In the genomic region with DNA sequence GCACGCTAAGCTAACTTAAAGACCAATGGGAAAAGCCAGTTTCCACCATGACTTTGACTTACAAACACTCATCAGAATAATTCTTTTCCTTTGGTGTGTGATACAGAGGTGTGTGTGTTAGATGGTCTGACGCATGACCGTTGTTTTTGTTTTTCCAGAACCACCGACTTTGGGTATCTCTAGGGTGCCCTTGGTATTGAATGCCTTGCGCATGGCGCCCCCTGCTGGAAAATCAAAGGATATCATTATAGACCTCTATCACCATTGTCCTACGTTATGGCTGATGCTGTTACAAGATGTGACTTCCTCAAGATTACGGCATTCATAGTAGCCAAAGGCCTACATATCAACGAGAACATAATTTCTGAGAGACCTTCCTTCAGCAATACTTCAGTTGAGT, we compare ENCODE assay signal across 7 mouse cellular contexts. TPM values are rescaled to one million over a fixed set of nuclear protein-coding genes. Genes with fewer than 3 reads are reported as not detected.
A peak's percentile ranks its signal among the peaks of the same experiment; 100 is the strongest.
DNase-seq lines count a peak whose midpoint lies in the region; ATAC-seq and TF ChIP-seq lines count a peak whose summit lies in the region.

No protein-coding gene starts in this region.

- TF ChIP-seq POLR2A in liver, adult 2 months (IDR thresholded peaks at IDR 0.05; ENCODE audit: extremely low read depth, insufficient read depth, low read length), result no peak

- no peaks in the 10 kb centered on the region for H3K79me2 ChIP-seq in C2C12 (ENCODE audit: control insufficient read depth, insufficient read depth)
- H3K79me2 ChIP-seq in liver, adult 2 months (ENCODE audit: control insufficient read depth, insufficient read depth, low read length), result no peaks in the 10 kb centered on the region

- H3K4me1 ChIP-seq in embryonic facial prominence, embryonic 11.5 days (ENCODE audit: control insufficient read depth, insufficient read depth, low read length), result no peaks in the 10 kb centered on the region
- H3K4me1 ChIP-seq in liver, adult 2 months (ENCODE audit: control insufficient read depth, insufficient read depth, low read length), result peaks cover 4% of the 10 kb centered on the region; the same call in 1 of the 2 replicates

- H3K4me2 ChIP-seq in embryonic facial prominence, embryonic 11.5 days (ENCODE audit: low read depth, low read length), result no peak overlapping the region

- no peak overlapping the region for H3ac ChIP-seq in C2C12 (ENCODE audit: control insufficient read depth, insufficient read length, low read depth)

- peak; percentile 85 for DNase-seq in 416B (ENCODE audit: low read depth)
- DNase-seq in adrenal gland, postnatal 25 days, result peak; percentile 80
- DNase-seq in embryonic facial prominence, embryonic 11.5 days (ENCODE audit: low spot score), result peak; percentile 40
- peak; percentile 14 to 28 for DNase-seq in kidney, adult 8-10 months
- peak; percentile 26 for DNase-seq in liver, adult 2 months (ENCODE audit: extremely low read depth, low read depth, low spot score)
- peak; percentile 44 to 72 for DNase-seq in right cerebral cortex, adult 2 months (ENCODE audit: low spot score in 2 of 2)

- H3K36me3 ChIP-seq in C2C12 (ENCODE audit: control insufficient read depth, insufficient read depth), result no peaks in the 10 kb centered on the region
- no peaks in the 10 kb centered on the region for H3K36me3 ChIP-seq in embryonic facial prominence, embryonic 11.5 days (replicated peaks; ENCODE audit: control insufficient read depth, insufficient read depth, low read depth, low read length)
- no peaks in the 10 kb centered on the region for H3K36me3 ChIP-seq in liver, adult 2 months (ENCODE audit: control insufficient read depth, insufficient read depth, low read length)

- H3K27me3 ChIP-seq in C2C12 (ENCODE audit: control insufficient read depth, insufficient read depth, insufficient read length), result no peaks in the 10 kb centered on the region
- no peaks in the 10 kb centered on the region for H3K27me3 ChIP-seq in embryonic facial prominence, embryonic 11.5 days (ENCODE audit: control insufficient read depth, insufficient read depth, low read length)
- peaks cover 10% of the 10 kb centered on the region; the same call in 1 of the 2 replicates for H3K27me3 ChIP-seq in liver, adult 2 months (ENCODE audit: control insufficient read depth, insufficient read depth, low read length)

- 67% methylated on average over 9 of the region's 9 CpGs for WGBS in embryonic facial prominence, embryonic 11.5 days
- 51% methylated on average over 9 of the region's 9 CpGs for WGBS in liver, adult 2 months

- peak; percentile 37 for ATAC-seq in embryonic facial prominence, embryonic 11.5 days (replicated peaks; ENCODE audit: insufficient number of reproducible peaks, low FRiP score, low TSS enrichment, low read depth)

- H3K79me3 ChIP-seq in C2C12 (ENCODE audit: low read depth), result no peaks in the 10 kb centered on the region

- H3K9me3 ChIP-seq in embryonic facial prominence, embryonic 11.5 days (replicated peaks; ENCODE audit: control insufficient read depth, low read length), result no peaks in the 10 kb centered on the region

- H3K4me3 ChIP-seq in C2C12 (ENCODE audit: insufficient read depth, poor library complexity, severe bottlenecking), result no peak overlapping the region
- H3K4me3 ChIP-seq in embryonic facial prominence, embryonic 11.5 days (ENCODE audit: low read depth, low read length), result no peak overlapping the region
- H3K4me3 ChIP-seq in liver, adult 2 months (ENCODE audit: insufficient read depth, low read depth, low read length), result no peak overlapping the region

- H3K27ac ChIP-seq in embryonic facial prominence, embryonic 11.5 days (replicated peaks; ENCODE audit: low read depth, low read length), result no peak overlapping the region
- H3K27ac ChIP-seq in liver, adult 2 months (replicated peaks; ENCODE audit: insufficient read depth, low read depth, low read length), result no peak overlapping the region

- H3K9ac ChIP-seq in embryonic facial prominence, embryonic 11.5 days (replicated peaks; ENCODE audit: low read length), result no peak overlapping the region
- H3K9ac ChIP-seq in liver, adult 2 months (ENCODE audit: low read depth, low read length), result no peak overlapping the region

- TF ChIP-seq CTCF in C2C12 (IDR thresholded peaks at IDR 0.05; ENCODE audit: control insufficient read depth, insufficient read depth, insufficient read length), result peak; percentile 22
- TF ChIP-seq CTCF in liver, adult 2 months (IDR thresholded peaks at IDR 0.05; ENCODE audit: low read depth, low read length), result peak; percentile 62

TF ChIP-seq in C2C12, 6 proteins besides CTCF, POLR2A, EP300 and RAD21:
- TF ChIP-seq MAX (IDR thresholded peaks at IDR 0.05) (no peak), USF1 (IDR thresholded peaks at IDR 0.05; ENCODE audit: low read depth) (no peak), CEBPB (IDR thresholded peaks at IDR 0.05; ENCODE audit: low read depth) (no peak), MYOD1 (IDR thresholded peaks at IDR 0.05; ENCODE audit: control insufficient read depth, insufficient read length, low read depth) (no peak), FOSL1 (IDR thresholded peaks at IDR 0.05; ENCODE audit: insufficient read depth, low read length, poor library complexity, severe bottlenecking) (no peak), MYOG (IDR thresholded peaks at IDR 0.05; ENCODE audit: control insufficient read depth, extremely low read depth, insufficient read length) (no peak)

RNA-seq across cellular contexts. Expression of a gene that starts 56.1 kb away (rescaled TPM):
- 4.9 TPM for polyA plus RNA-seq in C2C12 (2012; fragmentation: generic; extraction: Trizol)
- total RNA-seq in adrenal gland, postnatal 25 days (2021), result 24.6 and 30.1 TPM in 2 replicates
- polyA plus RNA-seq in embryonic facial prominence, embryonic 11.5 days (2014; fragmentation: Nextera tagmentation; extraction: Ambion mirVana), result 17.8 and 19.0 TPM in 2 replicates
- total RNA-seq in liver, adult 2 months (2014; rRNA removed), result 28.9 and 34.8 TPM in 2 replicates
- 6.3 and 8.2 TPM in 2 replicates for polyA plus RNA-seq in liver, adult 2 months (2012; rRNA removed)

Comparison
In these comparisons a context has a peak if more than half of its experiments do, and no peak if none do; other contexts are left out.
1. DNase-seq: peak in every context shown above with its lines; median percentile 85 in 416B; 80 in adrenal gland, postnatal 25 days; 58 in right cerebral cortex, adult 2 months; 40 in embryonic facial prominence, embryonic 11.5 days; 26 in liver, adult 2 months; 21 in kidney, adult 8-10 months.